Mouse (Mus musculus): ENCODE results near the gene Odf2.

GRCm38 (mm10) chr2:29846061-29846853 lies 42.8 kb upstream of the Odf2 start:
- no peak for TF ChIP-seq POLR2A (IDR thresholded peaks at IDR 0.05; ENCODE audit: borderline replicate concordance, insufficient read depth, low read length)
- no peak for TF ChIP-seq CTCF (IDR thresholded peaks at IDR 0.05; ENCODE audit: borderline replicate concordance, insufficient read depth, low read depth, low read length)

Measured in cerebellum, adult 2 months (tissue).